Mouse (Mus musculus): ENCODE measurements around the gene Phc1. TPM values are rescaled to one million over a fixed set of nuclear protein-coding genes. Genes with fewer than 3 reads are reported as not detected.
A peak's percentile ranks its signal among the peaks of the same experiment; 100 is the strongest.

The Phc1 gene
- polyA plus RNA-seq, 1 experiment from 2014 or later, result 15.4 TPM

DNA sequence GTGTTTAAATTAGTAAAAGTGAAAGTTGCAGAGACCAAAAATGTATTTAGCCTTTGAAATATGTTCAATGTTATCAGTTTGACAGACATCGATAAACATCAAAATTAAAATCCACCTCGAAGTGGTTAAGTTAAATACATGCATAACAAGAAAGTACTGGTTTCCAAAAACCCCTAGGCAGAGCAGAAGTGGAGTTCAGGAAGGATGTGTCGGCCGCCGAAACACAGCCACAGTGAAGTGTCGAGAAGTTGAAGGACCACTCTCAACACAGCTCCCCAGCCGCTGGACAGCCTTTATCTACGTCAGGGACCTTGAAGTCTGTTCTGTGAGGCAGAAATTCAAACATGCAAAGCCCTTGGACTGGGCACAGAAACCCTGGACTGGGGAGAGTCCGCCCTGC, 36.8 kb downstream of the Phc1 start:
- ATAC-seq (ENCODE audit: low read depth), result no peak
- Histone ChIP-seq H3K4me2 (ENCODE audit: low read depth, low read length) (no peak overlapping the region), H3K36me3 (ENCODE audit: control insufficient read depth, insufficient read depth, low read length) (no peaks in the 10 kb centered on the region), H3K27me3 (ENCODE audit: control insufficient read depth, insufficient read depth, low read depth, low read length) (no peaks in the 10 kb centered on the region), H3K4me1 (replicated peaks; ENCODE audit: control insufficient read depth, insufficient read depth, low read length) (no peaks in the 10 kb centered on the region), H3K27ac (ENCODE audit: low read length) (no peak overlapping the region), H3K9me3 (ENCODE audit: control insufficient read depth, low read length) (no peaks in the 10 kb centered on the region), H3K4me3 (ENCODE audit: low read length) (no peak overlapping the region), H3K9ac (ENCODE audit: low read length) (no peak overlapping the region)
- WGBS, result 49% methylated on average over 9 of the region's 9 CpGs

DNA sequence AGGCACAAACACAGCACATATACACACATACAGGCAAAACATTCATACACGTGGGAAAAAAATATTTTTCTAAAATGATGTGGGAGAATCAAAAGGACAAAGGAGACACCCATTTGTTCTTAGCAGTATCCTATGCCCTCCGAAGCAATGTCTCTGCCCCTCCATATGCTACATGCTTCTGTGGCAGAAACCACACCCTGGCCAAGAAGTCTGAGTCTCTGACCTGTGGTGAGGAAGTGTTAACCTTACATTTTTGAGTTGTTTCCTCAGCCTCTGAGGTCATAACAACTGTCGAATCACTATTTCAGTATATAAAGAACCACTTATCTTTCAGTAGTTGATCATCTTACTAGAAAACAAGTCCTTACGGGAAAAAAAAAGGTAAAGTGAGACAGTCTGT, 37.7 kb downstream of the Phc1 start:
- Histone ChIP-seq H3K9me3 (ENCODE audit: control insufficient read depth, low read length) (no peaks in the 10 kb centered on the region), H3K27ac (ENCODE audit: low read length) (no peak overlapping the region), H3K36me3 (ENCODE audit: control insufficient read depth, insufficient read depth, low read length) (no peaks in the 10 kb centered on the region), H3K9ac (ENCODE audit: low read length) (no peak overlapping the region), H3K4me2 (ENCODE audit: low read depth, low read length) (no peak overlapping the region), H3K4me3 (ENCODE audit: low read length) (no peak overlapping the region), H3K27me3 (ENCODE audit: control insufficient read depth, insufficient read depth, low read depth, low read length) (no peaks in the 10 kb centered on the region), H3K4me1 (replicated peaks; ENCODE audit: control insufficient read depth, insufficient read depth, low read length) (no peaks in the 10 kb centered on the region)
- 68% methylated on average over 4 of the region's 4 CpGs for WGBS
- no peak for ATAC-seq (ENCODE audit: low read depth)

DNA sequence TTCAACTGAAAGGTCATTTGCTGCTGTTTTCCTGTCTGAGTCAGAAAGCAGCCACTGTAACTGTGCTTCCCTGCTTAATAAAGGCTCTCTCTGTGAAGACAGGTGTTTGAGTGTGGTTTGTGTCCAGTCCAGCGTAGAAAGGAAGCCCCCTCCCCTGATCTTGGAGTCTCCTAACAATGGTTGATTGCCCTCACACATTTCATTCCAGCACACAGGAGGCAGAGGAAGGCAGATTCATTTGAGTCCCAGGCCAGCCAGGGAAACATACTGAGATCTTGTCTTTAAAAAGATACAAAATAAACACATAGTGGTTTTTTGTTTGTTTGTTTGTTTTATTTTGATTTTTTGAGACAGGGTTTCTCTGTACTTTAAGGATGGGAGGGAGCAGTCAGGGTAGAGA, 38.2 kb downstream of the Phc1 start:
- H3K9ac ChIP-seq (ENCODE audit: low read length), result no peak overlapping the region
- H3K27ac ChIP-seq (ENCODE audit: low read length), result no peak overlapping the region
- ATAC-seq (ENCODE audit: low read depth), result no peak

DNA sequence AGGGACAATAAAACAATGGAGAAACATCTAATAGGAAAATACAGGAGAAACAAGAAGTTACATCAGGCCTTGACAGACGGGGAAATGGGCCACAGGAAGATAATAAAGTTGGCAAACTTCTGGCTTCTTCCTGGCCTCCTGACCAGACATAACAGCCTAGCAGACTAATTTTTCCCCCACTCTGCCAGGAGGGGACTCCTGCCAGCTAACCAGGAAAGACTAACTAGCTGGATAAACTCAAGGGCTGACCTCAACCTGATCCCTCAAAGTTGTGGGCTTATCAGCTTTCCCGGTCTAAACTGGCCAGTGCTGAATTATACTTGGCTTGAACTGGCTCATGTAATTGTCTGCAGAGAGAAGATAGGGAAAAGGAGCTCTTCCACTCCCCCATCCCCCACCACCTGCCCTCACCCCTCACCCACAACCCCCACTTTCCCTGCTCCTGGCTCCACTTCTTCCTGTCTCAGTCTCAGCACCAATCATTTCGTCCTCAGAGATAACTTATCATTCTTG, 40.7 kb downstream of the Phc1 start:
- Histone ChIP-seq H3K4me2 (ENCODE audit: low read depth, low read length) (no peak overlapping the region), H3K36me3 (ENCODE audit: control insufficient read depth, insufficient read depth, low read length) (no peaks in the 10 kb centered on the region)

More for the DNA sequence above, 38.2 kb downstream of the Phc1 start:
- H3K4me3 ChIP-seq (ENCODE audit: low read length), result no peak overlapping the region
- WGBS, result 72% methylated on average over 1 of the region's 1 CpGs
- peaks cover under 1% of the 10 kb centered on the region; the same call in 1 of the 2 replicates for H3K4me1 ChIP-seq (replicated peaks; ENCODE audit: control insufficient read depth, insufficient read depth, low read length)
- H3K9me3 ChIP-seq (ENCODE audit: control insufficient read depth, low read length), result no peaks in the 10 kb centered on the region
- no peaks in the 10 kb centered on the region for H3K36me3 ChIP-seq (ENCODE audit: control insufficient read depth, insufficient read depth, low read length)
- H3K4me2 ChIP-seq (ENCODE audit: low read depth, low read length), result no peak overlapping the region
- H3K27me3 ChIP-seq (ENCODE audit: control insufficient read depth, insufficient read depth, low read depth, low read length), result no peaks in the 10 kb centered on the region

DNA sequence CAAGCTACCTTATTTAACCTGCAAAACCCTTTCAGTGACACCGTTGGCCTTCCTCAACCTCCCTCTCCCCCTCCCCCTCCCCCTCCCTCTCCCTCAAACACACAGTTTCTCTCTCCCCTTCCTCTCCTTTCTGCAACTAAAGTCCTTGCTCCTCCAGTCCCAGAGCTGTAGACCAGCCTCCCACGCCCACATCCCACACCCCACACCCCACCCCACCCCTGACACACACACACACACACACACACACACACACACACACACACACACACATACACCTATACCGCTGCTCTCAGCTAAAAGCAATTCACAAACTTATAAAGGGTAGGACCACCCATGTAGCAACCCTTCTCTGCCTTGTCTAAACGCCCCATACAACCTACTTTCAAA, 42.1 kb downstream of the Phc1 start:
- no peak for ATAC-seq (ENCODE audit: low read depth)
- no peak overlapping the region for H3K4me3 ChIP-seq (ENCODE audit: low read length)
- no peaks in the 10 kb centered on the region for H3K36me3 ChIP-seq (ENCODE audit: control insufficient read depth, insufficient read depth, low read length)
- peaks cover 3% of the 10 kb centered on the region; the same call in 1 of the 2 replicates for H3K4me1 ChIP-seq (replicated peaks; ENCODE audit: control insufficient read depth, insufficient read depth, low read length)
- 43% methylated on average over 4 of the region's 4 CpGs for WGBS
- no peaks in the 10 kb centered on the region for H3K9me3 ChIP-seq (ENCODE audit: control insufficient read depth, low read length)
- no peak overlapping the region for H3K9ac ChIP-seq (ENCODE audit: low read length)
- H3K4me2 ChIP-seq (ENCODE audit: low read depth, low read length), result peak overlapping the region; percentile 82; the same call in 1 of the 2 replicates
- H3K27me3 ChIP-seq (ENCODE audit: control insufficient read depth, insufficient read depth, low read depth, low read length), result no peaks in the 10 kb centered on the region
- H3K27ac ChIP-seq (ENCODE audit: low read length), result no peak overlapping the region

More for the DNA sequence above, 40.7 kb downstream of the Phc1 start:
- Histone ChIP-seq H3K27me3 (ENCODE audit: control insufficient read depth, insufficient read depth, low read depth, low read length) (no peaks in the 10 kb centered on the region), H3K9ac (ENCODE audit: low read length) (no peak overlapping the region), H3K4me3 (ENCODE audit: low read length) (no peak overlapping the region), H3K9me3 (ENCODE audit: control insufficient read depth, low read length) (no peaks in the 10 kb centered on the region), H3K27ac (ENCODE audit: low read length) (no peak overlapping the region), H3K4me1 (replicated peaks; ENCODE audit: control insufficient read depth, insufficient read depth, low read length) (peaks cover 3% of the 10 kb centered on the region; the same call in 1 of the 2 replicates)
- WGBS, result 37% methylated on average over 3 of the region's 3 CpGs
- no peak for ATAC-seq (ENCODE audit: low read depth)

DNA sequence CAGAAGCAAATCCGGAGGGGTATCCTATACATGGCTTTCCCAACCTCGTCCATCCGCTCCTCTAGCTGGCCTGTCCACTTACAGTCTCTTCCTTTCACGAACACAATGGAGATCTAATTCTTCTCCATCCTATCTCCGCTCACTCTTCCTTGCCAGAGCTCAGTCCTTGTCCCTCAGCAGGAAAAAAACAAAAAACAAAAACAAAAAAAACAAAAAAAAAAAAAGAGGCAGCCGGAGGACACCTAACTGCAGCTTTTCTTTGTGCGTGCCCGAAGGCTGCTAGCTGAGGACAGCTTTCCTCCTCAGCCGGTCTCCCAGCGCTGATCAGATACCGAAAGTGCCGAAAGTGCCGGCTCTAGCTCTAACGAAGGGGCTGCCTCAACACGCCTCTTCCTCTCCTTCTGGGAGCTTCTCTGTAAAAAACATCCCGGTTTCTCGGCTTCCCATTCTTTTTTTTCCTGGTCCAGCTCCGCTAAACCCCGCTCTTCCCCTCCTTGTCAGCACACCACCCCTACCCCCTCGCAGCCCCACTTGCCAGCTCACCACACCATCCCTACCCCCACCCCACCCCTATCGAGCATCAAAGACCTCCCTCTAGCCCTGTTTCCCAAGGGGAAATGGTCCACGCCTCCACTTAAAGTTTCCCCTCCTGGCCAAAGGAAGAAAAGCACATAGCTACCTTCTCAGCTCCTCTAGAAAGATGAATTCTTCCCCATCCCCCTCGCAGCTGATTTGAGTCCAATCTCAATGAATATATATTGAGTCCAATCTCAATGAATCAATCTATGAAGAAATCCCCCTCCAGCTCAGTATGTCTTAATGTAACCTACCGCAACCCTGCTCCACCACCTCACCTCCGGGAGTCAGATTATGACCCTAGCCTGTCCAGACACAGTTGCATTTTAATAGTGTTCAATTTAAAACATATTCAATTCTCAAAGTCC, 42.8 kb downstream of the Phc1 start:
- Histone ChIP-seq H3K36me3 (ENCODE audit: control insufficient read depth, insufficient read depth, low read length) (no peaks in the 10 kb centered on the region), H3K4me1 (replicated peaks; ENCODE audit: control insufficient read depth, insufficient read depth, low read length) (peaks cover 3% of the 10 kb centered on the region; the same call in 1 of the 2 replicates), H3K9me3 (ENCODE audit: control insufficient read depth, low read length) (no peaks in the 10 kb centered on the region), H3K9ac (ENCODE audit: low read length) (peak overlapping the region; percentile 66), H3K4me2 (ENCODE audit: low read depth, low read length) (peak overlapping the region; percentile 82), H3K27ac (ENCODE audit: low read length) (peak overlapping the region; percentile 22; the same call in 1 of the 2 replicates), H3K27me3 (ENCODE audit: control insufficient read depth, insufficient read depth, low read depth, low read length) (no peaks in the 10 kb centered on the region), H3K4me3 (ENCODE audit: low read length) (peak overlapping the region; percentile 59)
- 5% methylated on average over 25 of the region's 25 CpGs for WGBS
- peak; percentile 61 for ATAC-seq (ENCODE audit: low read depth)

DNA sequence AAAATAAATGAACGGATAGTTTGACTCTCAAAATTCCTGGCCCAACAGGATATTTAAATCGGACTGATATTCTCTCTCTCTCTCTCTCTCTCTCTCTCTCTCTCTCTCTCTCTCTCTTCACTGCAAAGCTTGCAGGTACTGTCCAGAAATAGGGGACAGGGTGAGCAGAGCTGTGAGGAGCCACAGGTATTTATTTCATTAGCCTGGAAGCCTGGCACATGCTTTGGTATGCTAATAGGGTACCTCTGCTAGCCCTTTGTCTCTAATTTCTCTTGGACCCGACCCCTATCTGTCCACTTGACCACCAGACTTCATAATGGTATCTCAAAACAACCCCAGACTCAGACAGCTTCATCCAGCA, 43.5 kb downstream of the Phc1 start:
- no peaks in the 10 kb centered on the region for H3K9me3 ChIP-seq (ENCODE audit: control insufficient read depth, low read length)
- H3K4me1 ChIP-seq (replicated peaks; ENCODE audit: control insufficient read depth, insufficient read depth, low read length), result peaks cover 5% of the 10 kb centered on the region; the same call in 1 of the 2 replicates
- no peak overlapping the region for H3K27ac ChIP-seq (ENCODE audit: low read length)
- 23% methylated on average over 3 of the region's 3 CpGs for WGBS
- H3K27me3 ChIP-seq (ENCODE audit: control insufficient read depth, insufficient read depth, low read depth, low read length), result no peaks in the 10 kb centered on the region
- peak overlapping the region; percentile 59 for H3K4me3 ChIP-seq (ENCODE audit: low read length)
- H3K9ac ChIP-seq (ENCODE audit: low read length), result peak overlapping the region; percentile 66
- H3K4me2 ChIP-seq (ENCODE audit: low read depth, low read length), result peak overlapping the region; percentile 82
- H3K36me3 ChIP-seq (ENCODE audit: control insufficient read depth, insufficient read depth, low read length), result no peaks in the 10 kb centered on the region
- ATAC-seq (ENCODE audit: low read depth), result no peak

DNA sequence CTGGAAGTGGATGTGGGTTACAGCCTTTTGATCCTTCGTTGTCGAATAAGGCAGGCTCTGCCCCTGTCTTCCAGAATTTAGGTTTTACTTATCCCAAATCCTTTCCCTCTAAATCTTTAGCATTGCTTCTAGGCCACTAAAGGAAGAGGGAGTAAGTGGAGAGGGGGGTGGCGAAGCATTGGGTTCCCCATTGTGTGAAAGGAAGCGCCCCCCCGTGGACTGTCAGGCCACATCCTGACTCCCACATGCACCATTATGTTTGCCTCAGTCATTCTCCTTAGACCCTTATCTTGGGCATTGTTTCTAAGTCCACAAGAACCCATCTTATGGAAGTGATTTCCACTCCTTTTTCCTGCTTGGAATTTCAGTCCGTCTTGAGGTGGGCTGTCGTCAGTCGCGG, 45.1 kb downstream of the Phc1 start:
- WGBS, result 46% methylated on average over 9 of the region's 9 CpGs
- ATAC-seq (ENCODE audit: low read depth), result no peak
- no peak overlapping the region for H3K27ac ChIP-seq (ENCODE audit: low read length)
- no peaks in the 10 kb centered on the region for H3K27me3 ChIP-seq (ENCODE audit: control insufficient read depth, insufficient read depth, low read depth, low read length)
- no peak overlapping the region for H3K9ac ChIP-seq (ENCODE audit: low read length)
- H3K4me2 ChIP-seq (ENCODE audit: low read depth, low read length), result no peak overlapping the region
- no peak overlapping the region for H3K4me3 ChIP-seq (ENCODE audit: low read length)
- no peaks in the 10 kb centered on the region for H3K9me3 ChIP-seq (ENCODE audit: control insufficient read depth, low read length)
- peaks cover 5% of the 10 kb centered on the region; the same call in 1 of the 2 replicates for H3K4me1 ChIP-seq (replicated peaks; ENCODE audit: control insufficient read depth, insufficient read depth, low read length)
- H3K36me3 ChIP-seq (ENCODE audit: control insufficient read depth, insufficient read depth, low read length), result no peaks in the 10 kb centered on the region

DNA sequence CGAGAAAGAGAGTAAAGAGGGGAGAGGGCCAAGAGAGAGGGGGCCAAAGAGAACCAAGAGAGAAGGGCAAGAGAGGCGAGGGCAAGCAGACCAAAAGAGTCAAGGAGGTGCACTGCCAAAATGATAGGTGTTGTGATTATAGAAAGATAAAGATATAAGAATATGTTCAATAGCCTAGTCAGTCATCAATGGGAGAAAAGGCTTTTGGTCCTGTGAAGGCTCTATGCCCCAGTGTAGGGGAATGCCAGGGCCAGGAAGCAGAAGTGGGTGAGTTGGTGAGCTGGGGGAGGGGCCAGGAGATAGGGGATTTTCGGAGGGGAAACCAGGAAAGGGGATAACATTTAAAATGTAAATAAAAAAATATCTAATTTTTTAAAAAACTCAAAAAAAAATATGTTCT, 46.1 kb downstream of the Phc1 start:
- Histone ChIP-seq H3K4me3 (ENCODE audit: low read length) (no peak overlapping the region), H3K9me3 (ENCODE audit: control insufficient read depth, low read length) (no peaks in the 10 kb centered on the region), H3K9ac (ENCODE audit: low read length) (no peak overlapping the region), H3K36me3 (ENCODE audit: control insufficient read depth, insufficient read depth, low read length) (no peaks in the 10 kb centered on the region), H3K4me1 (replicated peaks; ENCODE audit: control insufficient read depth, insufficient read depth, low read length) (peaks cover 5% of the 10 kb centered on the region; the same call in 1 of the 2 replicates), H3K4me2 (ENCODE audit: low read depth, low read length) (no peak overlapping the region), H3K27me3 (ENCODE audit: control insufficient read depth, insufficient read depth, low read depth, low read length) (no peaks in the 10 kb centered on the region), H3K27ac (ENCODE audit: low read length) (no peak overlapping the region)
- no peak for ATAC-seq (ENCODE audit: low read depth)
- 57% methylated on average over 3 of the region's 3 CpGs for WGBS

Measured in lung, embryonic 16.5 days (tissue).